Mouse (Mus musculus): ENCODE results near the gene Gsc2. TPM values are rescaled to one million over a fixed set of nuclear protein-coding genes. Genes with fewer than 3 reads are reported as not detected.

Gene Gsc2
- total RNA-seq, 2 experiments from 2014 or later: not detected

DNA sequence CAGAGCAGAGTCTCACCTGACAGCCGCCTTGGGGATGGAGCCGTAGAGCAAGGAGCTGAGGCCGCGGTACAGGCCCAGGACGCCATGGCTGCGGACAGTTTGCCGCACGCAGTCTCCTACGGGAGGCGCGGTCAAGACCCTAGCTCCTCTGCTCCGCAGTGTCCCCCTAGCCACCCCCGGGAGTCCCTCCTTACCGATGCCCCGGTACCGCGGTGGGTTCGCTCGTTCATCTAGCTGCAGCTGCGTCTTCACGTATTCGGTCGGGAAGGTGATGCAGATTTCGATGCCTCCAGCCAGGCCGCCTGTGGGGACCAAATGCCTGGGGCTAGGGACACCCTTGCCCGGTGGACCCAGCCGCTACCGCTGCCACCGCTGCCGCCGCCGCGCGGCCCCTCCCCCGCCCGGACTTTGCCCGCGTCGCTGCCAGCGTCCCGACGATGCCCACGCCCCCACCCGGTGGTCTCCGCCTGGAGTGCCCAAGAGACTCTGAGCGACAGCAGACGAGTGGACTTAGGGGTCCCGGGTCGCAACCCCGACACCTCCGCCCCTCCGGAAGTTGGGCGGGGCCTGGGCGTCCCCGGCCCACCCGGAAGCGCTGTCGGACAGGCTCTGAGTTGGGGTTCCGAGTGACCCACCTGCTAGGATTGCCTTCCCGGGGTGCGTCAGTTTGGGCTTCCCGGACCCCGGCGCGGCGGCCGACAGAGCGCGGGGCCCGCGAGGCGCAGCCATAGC is 12.7 kb upstream of the Gsc2 start:
- peak in 1 of 2 experiments; percentile 29 for DNase-seq (ENCODE audit: low spot score in 2 of 2)

DNA sequence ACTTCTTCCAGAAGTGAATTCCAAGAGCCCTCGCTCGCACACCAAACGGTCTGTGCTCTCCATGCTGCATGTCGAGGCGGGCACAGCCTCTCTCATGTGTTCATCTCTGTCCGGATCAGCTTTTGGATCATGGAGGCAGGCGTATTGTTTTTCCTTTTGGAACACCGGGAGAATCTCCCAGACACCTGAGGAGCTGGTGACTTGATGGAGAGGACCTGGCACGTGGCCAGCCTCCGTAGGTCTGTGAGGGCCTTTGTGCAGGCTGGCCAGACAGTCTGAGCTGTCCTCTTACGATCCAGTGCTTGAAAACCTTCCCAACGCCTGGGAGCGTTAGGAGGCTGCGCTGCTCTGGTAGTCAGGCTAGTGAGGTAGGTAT is 7.3 kb upstream of the Gsc2 start:
- no peak for DNase-seq (ENCODE audit: low spot score in 2 of 2)

- DNase-seq (ENCODE audit: low spot score in 2 of 2): peak; percentile 95 to 97
Measured at GRCm38 (mm10) chr16:17921325-17922162, 6.7 kb upstream of the Gsc2 start.

DNA sequence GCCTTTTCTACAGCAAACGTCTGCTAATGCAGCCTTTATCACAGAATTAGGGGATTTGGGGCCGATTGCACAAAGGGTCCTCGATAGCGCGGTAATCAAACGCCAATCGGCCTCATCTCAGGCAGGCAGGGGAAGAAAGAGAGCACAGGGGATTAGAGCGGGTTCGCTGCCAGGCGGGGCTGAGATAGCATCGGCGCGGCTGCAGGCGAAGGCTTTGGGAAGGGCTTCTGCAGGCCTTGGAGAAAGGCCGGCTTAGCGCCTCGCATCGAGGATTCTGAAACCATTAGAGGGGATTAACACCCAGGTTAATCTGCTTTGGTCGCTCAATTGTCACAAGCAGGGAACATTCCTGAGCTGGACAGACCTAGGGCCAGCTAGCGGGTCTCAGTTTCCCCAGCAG is 5.7 kb upstream of the Gsc2 start:
- DNase-seq (ENCODE audit: low spot score in 2 of 2): no peak

DNA sequence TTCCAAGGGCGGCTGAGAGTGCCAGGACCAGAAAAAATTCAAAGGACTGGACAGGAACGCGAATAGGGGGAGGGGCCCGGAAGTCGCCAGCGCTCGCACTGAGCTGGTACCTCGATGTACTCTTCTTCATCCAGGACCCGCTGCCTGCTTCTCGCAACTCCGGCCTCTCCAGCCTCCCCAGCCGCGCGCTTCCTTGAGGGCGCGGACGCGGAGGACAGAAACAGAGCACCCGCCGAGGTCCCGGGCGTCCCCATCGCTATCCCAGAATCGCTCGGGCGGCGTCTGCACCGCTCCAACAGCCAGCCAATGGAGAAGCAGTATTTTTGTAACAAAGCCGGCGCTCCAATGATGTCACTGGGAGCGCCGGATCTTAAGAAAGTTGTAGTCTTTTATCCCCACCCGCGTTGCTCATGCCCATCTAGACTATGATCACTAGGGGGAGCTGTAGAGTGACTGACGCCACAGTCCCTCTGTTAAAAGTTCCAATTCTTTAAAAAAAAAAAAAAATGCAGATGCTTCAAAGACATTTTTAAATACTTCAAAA is 3.7 kb downstream of the Gsc2 start, which contains the start of gene Ess2:
Gene Ess2 (minus strand): TSS at position 297 of the 544 bp plus-strand sequence.
- DNase-seq (ENCODE audit: low spot score in 2 of 2): peak; percentile 89 to 96

DNA sequence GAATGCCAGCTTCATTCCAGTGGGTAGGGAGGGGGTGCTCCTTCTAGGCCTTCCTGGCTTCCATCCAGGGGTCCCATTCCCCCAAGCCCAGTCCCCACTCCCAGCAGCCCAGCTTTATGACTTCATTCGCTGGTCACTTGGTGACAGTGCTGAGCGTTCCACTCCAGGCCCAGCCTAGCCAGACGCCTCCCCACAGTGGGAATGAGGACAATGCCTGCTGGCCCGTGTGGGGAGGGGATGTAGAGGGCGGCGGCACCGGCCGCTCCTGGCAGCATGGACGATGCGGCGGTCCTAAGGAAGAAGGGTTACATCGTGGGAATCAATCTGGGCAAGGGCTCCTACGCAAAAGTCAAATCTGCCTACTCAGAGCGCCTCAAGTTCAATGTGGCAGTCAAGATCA is 16.4 kb downstream of the Gsc2 start, which contains the start of the genes Dgcr2 and Tssk2:
Gene Dgcr2 (minus strand): TSS at position 101 of the 400 bp plus-strand sequence.
Gene Tssk2 (plus strand): TSS at position 176 of the 400 bp plus-strand sequence.
- DNase-seq (ENCODE audit: low spot score in 2 of 2): no peak

GRCm38 (mm10) chr16:17896091-17896490 is 18.8 kb downstream of the Gsc2 start:
- no peak for DNase-seq (ENCODE audit: low spot score in 2 of 2)

DNA sequence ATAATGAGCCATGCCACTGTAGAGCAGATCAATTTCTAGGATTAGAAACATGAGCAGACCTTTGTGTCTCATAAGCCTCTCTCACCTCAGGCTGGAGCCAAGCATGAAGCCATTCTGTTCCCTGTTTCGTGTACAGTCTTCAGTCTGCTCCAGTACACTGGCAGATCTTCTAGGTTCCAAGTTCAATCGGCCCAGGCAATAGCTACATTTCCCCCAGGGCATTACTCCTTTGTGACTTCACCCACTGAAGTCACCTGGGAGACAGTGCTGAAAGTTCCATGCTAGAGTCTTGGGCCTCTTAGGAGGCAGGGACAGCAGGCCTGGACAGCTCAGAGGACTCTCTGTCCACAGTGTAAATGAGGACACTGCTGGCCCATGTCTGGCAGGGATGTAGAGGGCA is 20.9 kb downstream of the Gsc2 start, which contains the start of gene Tssk1:
Gene Tssk1 (plus strand): TSS at position 301 of the 400 bp plus-strand sequence.
- DNase-seq (ENCODE audit: low spot score in 2 of 2): no peak

DNA sequence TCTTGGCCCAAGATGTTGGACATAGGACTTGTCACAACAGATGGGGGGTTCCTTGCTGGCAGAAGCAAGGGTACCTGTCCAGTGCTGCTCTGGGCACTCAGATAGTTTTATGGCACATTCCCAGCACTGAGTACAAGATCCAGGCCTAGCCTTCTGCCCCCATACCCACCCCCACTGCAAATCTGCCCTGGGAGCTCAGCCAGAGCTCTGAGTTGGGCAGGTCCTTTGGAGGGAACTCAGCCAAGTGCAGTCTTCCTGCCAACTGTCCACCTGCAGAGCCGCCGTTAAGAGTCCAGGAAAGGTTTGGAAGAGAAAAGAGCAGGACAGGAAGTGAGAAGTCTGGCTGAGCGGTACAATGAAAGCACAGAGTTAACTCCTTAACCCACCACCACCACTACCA is 22.3 kb downstream of the Gsc2 start:
- DNase-seq (ENCODE audit: low spot score in 2 of 2): no peak

GRCm38 (mm10) chr16:17891567-17891959 is 23.3 kb downstream of the Gsc2 start, which contains the start of gene Gm20518:
Gene Gm20518, minus strand, starts transcription at chr16:17891671.
- DNase-seq (ENCODE audit: low spot score in 2 of 2): peak; percentile 98 to 99

DNA sequence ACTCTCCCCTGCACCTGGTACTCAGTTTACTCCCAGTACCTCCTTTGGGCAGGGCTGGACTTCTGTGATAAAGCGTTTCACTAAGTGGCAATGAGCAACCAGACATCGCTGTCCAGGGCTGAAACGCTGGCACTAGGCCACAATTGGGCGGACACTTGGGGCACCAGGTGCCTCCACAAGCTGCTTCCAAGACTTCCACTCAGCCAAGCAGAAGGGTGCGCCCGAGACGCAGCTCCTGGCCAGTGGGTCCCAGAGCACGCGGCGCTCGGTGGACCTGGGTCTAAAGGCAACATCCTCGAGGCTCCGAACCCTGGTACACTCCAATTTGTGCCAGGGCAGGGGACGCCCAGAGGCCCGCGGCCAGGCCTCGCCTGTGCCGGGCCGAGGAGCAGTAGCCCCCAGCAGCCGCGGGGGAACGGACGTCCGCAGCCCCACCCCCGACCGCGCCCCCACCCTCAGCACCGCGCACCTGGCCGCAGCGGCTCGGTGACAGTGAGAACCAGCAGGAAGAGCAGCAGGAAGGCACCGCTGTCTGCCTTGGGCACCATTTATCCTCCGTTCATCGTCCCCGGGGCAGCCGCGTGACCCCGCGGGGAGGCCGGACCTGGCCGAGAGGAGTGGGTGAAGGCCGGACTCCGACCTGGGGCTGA is 23.8 kb downstream of the Gsc2 start:
- DNase-seq (ENCODE audit: low spot score in 2 of 2): peak; percentile 55 to 60

- DNase-seq (ENCODE audit: low spot score in 2 of 2): no peak
Measured at GRCm38 (mm10) chr16:17890342-17890727, 24.5 kb downstream of the Gsc2 start.

GRCm38 (mm10) chr16:17889689-17890341 is 25.0 kb downstream of the Gsc2 start:
- DNase-seq (ENCODE audit: low spot score in 2 of 2): no peak

DNA sequence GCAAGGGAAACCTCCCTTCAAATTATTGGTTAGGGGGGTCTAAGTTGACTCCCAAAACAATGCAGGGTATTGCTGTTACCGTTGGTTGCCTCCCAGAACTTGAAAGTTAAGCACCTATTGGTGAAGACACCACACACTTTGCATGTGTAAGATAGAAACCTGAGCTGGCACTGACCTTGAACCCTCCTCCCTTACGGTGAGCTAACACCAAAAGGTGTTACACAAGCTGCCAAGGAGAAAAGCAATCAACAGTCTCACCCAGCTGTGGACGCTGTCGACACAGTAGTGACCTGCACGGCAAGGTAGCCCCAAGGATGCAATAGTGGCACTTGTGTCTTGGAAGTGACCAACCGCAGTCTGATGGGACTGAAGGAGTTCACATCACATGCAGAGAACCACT is 30.7 kb downstream of the Gsc2 start:
- no peak for DNase-seq (ENCODE audit: low spot score in 2 of 2)

- DNase-seq (ENCODE audit: low spot score in 2 of 2): no peak
Measured at GRCm38 (mm10) chr16:17882196-17882595, 32.7 kb downstream of the Gsc2 start.

- DNase-seq (ENCODE audit: low spot score in 2 of 2): no peak
Measured at GRCm38 (mm10) chr16:17879571-17879970, 35.3 kb downstream of the Gsc2 start.

- no peak for DNase-seq (ENCODE audit: low spot score in 2 of 2)
Measured at GRCm38 (mm10) chr16:17876096-17876495, 38.8 kb downstream of the Gsc2 start.

DNA sequence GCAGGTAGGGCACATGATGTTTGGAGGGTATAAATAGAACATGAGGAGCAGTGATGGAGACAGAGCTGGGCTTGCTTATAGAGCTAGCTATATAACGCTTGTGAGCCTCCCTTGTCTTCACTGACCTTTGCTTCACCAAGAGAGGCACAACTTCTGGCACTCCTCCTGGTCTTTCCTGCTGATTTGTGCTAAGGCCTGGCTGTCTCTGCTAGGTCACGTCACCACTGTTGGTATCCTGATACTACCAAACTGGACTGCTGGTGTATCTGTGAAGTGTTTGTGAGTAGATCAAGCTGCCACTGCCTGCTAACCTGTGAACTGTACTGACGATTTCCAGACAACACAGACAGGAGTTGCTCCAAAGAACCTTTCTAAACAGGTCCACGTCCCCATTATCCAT is 39.7 kb downstream of the Gsc2 start:
- DNase-seq (ENCODE audit: low spot score in 2 of 2): no peak

- no peak for DNase-seq (ENCODE audit: low spot score in 2 of 2)
Measured at GRCm38 (mm10) chr16:17872995-17873394, 41.9 kb downstream of the Gsc2 start.

DNA sequence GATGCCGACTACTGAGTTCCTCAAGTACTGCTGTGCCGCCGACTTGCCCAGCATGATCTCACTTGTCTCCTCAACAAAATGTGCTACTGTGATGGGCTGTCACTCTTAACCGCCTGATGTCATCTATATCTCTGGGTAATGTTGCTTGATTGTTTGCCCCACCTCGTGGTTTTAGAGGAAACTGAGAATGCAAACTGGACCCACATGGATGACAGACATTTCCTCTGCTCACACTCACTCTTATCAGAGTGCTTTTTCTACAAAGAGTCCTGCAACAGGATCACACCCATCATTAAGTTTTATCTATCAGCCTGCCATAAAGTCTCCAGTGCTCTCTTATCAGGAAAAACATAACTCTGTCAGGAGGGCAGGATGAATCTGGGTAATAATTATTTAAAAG is 43.6 kb downstream of the Gsc2 start:
- no peak for DNase-seq (ENCODE audit: low spot score in 2 of 2)

- no peak for DNase-seq (ENCODE audit: low spot score in 2 of 2)
Measured at GRCm38 (mm10) chr16:17865770-17866169, 49.1 kb downstream of the Gsc2 start.

Measured in layer of hippocampus, postnatal 14 days (tissue).